Mouse (Mus musculus): ENCODE measurements around the gene Cxcl10.

Gene Cxcl10

DNA sequence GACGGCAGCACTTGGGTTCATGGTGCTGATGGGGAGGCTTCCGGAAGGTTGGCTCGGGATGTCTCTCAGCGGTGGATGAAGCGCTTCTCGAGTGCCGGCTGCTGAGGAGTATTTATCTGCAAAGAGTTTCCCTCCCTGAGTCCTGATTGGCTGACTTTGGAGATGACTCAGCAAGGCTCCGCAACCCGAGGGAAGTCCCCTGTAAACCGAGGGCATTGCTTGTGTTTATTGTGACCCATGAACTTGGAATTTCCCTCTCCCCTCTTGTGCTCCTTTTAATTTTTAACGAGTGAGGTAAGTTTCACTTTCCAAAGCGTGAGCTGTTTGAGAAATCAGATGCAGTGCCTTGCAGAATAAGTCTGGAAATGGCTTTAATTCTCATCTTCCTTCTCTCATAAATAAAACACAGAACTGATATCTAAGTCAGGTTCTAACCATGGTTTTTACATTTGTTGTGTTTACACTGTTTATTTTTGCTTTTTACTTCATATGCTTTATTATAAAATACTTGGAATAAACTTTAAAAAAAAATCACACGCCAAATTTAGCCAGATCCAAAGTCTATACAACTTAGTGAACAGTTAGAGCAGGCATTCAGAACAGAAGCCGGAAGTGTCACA, at the start of gene Cxcl10:
Gene Cxcl10, minus strand, starts transcription at position 96 of the 620 bp plus-strand sequence.
- peak; percentile 17 for DNase-seq

DNA sequence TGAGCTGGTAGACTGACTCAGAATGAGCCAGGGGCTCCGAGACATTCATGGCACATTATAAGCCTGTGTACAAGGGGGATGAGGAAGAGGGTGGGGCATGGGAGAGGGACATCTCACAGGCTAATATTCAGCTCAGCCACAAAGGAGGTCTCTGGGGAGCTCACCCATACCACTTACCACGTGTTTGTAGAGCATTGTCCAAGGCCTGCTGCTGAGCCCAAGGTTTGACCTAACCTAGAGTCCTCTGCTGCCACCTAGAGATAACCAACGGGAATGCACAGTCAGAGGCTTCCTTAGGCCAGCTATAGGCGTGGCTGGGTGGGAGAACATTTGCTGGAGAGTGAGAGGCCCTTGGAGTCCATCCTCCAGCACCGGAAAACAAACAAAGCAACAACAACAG, 49.5 kb upstream of the Cxcl10 start:
- DNase-seq, result peak; percentile 57

DNA sequence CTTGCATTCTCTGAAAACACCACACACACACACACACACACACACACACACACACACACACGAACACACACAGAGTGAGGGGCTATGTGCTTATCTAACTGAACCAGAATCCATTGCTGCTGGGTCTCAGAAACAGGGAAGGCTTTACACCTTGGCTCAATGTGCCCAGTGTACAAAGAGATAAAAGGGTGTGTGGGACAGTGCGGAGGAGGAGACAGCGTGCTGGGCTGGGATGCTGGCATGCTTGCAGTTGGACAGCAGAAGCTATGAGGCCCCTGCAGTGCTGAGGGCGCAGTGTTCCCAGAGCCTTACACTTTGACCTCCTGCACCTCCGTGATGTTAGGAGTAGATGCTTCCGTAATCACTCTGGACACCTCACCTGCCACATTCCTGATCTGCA, 47.8 kb upstream of the Cxcl10 start:
- DNase-seq, result no peak

DNA sequence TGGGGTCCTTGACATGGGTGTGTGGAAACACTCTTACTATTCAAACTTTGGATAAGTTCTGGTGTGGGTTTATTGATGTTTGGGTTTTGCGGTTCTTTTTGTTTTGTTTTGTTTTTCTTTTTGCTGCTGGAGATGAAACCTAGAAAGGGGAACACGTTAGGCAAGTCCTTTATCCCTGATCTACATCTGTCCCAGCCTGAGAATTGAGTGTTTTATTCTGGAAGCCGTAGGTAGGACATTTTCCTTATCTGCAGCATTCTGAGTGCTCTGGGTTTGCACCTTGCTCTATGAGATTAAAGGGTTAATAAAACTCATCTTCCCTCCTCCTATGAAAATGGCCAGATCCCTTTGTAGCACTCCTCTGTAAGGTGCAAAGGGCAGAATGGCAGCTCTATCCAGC, 47.1 kb upstream of the Cxcl10 start:
- DNase-seq, result no peak

DNA sequence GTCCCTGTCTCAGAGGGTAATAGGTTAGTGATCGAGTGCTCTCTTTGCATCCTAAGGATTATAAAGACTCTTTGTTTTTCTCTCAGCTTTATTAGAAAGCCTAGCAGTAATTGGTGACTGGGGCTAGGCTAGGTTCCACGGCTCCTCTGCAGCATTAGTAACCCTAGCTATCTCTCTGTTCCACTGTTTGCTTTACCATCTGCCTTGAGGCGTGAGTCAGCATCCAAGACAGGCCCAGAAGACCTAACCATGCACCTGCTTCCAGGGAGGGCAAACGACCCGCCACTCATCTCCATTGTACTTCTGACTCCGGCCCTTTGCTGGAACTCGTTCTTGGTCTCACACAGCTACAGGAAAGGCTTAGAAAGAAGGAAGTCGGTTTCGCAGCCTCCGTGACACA, 45.2 kb upstream of the Cxcl10 start:
- no peak for DNase-seq

DNA sequence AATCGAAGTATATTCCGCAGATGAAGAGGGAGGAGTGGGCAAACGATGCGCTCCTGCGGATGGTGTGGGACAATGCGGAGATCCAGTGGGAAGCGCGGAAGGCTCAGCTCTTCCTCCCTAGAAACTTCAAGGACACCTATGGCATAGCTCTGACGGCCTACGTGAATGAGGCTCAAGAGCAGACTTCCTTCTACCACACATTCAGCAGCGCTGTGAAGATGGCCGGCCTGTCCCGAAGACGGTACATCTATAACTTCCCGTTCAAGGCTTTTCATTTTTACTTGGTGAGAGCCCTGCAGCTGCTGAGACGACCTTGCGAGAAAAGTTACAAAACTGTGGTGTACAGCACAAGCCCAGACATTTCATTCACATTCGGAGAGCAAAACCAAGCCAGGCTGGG, 43.9 kb upstream of the Cxcl10 start:
- DNase-seq, result no peak

DNA sequence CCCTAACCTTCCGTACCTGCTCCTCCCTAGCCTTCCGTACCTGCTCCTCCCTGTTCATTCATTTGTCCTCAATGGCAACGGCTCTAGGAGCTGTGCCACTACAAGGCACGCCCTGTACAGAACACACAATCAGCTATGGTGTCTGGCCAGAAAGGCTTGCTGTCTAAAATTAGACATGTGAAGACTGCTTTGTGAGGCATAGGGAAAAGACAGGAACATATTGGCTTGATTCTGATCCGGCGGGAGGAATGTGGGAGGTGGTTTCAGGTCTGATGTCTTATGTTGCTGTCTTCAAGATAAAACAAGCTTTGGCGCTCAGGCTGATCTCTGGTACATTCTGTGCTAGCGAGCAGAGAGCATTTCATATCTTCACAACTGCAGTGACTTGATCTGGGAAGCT, 41.9 kb upstream of the Cxcl10 start:
- no peak for DNase-seq

DNA sequence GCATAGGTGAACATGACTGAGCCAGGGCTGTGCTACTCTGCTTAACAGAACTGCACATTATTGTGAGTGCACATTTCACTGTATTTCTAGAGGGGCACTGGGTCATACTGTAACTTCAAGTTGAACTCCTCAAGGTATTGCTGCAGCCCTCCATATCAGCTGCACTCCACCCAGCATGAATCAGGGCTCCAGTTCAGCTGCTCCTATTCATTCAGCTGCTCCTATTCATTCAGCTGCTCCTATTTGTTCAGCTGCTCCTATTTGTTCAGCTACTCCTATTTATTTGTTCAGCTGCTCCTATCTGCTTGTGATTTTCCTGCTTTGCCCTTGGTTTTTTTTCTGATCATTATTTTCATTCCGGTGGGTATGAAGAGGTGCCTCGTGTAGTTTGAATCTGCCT, 41.3 kb upstream of the Cxcl10 start:
- DNase-seq, result no peak

DNA sequence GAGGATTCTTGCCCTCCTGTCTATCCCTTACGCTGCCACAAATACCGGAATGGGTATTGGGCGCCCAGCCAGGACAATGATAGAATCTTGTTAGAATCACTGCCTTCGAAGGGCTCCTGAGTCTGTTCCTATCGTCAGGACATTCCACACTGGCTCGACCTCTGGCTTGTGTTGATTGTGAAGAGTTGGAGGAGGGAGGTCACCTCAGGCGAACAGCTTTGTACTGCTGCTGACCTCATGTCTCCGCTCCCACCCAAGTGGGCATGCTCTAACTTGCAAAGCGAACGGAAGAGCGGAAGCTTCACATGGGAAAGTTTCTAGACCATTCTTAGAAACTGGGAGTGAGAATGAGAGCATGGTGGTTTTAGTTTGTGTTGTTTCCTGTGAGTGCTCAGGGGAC, 38.7 kb upstream of the Cxcl10 start:
- DNase-seq, result no peak

DNA sequence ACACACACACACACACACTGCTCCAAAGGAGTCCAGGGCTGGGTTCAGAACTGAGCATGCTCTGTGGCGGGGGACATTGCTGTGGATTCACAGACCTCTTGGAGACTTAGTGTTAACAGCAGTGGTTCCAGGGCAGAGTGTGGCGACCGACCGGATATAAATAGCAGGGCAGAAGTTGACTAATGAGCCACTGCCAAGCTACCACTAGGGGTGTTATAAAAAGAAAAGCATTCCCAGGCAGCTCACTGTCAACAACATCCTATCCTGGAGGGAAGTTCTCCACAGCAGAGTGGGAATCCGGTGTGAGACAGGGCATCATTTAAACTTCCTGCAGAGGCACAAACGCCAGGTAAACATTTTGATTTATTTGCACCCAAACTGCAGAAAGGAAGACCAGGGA, 38.0 kb upstream of the Cxcl10 start:
- no peak for DNase-seq

DNA sequence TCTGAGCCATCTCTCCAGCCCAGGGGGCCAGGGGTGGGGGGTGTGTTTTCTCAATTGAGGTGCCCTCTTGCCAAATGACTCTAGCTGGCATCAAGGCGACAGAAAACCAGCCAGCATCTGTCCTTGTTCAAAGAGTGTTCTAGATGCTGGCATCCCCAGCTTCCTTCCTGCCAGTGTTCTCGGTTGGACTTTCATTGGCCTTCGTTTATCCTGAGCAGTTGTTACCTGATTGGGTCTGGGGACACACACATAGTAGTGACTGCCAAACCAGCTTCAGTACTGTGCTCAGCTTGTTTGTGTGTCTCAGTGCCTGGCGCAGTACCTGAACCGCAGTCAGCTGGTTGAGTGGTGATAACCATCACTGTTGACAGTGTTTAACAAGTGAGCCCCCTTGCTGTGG, 37.4 kb upstream of the Cxcl10 start:
- DNase-seq, result no peak

DNA sequence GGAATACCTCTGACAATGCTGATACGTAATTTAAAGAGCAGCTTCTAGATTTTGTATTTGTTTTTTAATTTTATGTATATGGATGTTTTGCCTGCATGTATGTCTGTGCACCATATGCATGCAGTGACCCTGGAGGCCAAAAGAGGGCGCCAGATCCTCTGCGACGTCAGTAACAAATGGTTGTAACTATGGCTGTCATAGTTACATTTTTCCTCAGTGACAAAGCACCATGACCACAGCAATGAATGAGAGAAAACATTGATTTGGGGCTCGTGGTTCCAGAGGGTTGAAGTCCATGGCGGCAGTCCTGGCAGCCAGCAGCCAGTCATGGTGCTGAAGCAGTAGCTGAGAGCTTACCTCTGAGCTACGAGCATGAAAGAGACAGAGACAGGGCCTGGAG, 36.2 kb upstream of the Cxcl10 start:
- no peak for DNase-seq

DNA sequence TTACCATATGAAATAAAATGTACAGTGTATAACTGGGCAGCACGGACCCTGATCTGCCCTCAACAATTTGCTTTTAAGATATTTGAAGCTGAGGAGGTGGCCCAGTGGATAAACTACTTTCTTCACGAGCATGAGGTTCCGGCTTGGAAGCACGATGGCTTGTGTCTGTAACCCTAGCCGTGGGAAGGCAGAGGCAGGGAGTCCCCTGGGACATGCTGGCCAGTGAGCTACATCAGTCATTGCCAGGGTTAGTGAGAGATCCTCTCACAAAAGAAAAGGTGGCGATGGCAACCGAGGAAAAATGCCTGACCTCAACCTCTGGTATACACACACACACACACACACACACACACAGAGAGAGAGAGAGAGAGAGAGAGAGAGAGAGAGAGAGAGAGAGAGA, 35.1 kb upstream of the Cxcl10 start:
- no peak for DNase-seq

DNA sequence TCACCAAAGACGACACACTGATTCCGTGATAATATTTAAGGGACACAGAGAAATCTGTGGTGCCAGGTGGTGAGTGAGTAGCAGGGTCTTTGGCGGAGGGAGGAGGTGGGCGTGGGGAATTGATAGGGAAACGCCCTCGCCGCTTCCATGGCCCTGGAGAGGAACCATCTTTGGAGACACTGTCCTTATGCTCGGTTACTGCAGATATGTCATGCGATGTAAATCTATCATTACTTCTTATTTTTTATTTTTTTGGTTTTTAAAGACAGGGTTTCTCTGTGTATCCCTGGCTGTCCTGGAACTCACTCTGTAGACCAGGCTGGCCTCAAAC, 33.6 kb upstream of the Cxcl10 start:
- no peak for DNase-seq

DNA sequence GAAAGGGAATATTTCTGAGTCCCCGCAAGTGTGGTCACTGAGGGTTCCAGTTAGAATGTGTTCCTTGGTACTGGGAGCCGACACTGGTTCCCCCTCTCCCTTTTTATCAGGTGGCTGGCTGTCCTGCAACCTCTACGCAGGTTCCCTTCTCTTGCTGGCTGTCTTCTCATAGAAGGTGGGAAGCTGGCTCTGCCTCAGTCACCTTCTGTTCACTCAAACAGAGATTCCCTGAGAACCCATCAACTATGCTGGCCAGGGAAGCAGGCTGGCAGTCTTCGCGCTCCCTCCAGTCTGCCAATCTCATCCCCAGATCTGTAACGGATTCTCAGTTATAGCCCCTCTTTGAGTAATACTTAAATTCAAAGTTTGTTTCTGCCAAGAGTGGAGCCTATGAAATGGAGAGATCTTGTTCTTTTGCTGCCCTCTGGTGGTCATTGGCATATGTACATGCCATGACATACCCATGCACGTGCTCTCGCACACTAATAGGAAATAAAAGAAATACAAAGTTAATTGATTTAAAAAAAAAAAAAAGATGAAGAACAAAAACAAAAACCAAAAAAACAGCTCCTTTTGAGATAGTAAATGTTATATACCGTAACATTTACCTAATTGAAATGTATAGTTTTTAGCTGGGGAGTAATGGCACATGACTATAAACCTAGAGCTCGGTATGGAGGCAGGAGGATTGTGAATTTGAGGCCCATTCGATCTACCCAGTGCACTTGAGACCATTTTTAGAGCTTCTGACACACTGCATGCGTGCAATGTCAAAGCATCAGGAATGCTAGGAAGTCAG, 33.1 kb upstream of the Cxcl10 start:
- DNase-seq, result peak; percentile 77

DNA sequence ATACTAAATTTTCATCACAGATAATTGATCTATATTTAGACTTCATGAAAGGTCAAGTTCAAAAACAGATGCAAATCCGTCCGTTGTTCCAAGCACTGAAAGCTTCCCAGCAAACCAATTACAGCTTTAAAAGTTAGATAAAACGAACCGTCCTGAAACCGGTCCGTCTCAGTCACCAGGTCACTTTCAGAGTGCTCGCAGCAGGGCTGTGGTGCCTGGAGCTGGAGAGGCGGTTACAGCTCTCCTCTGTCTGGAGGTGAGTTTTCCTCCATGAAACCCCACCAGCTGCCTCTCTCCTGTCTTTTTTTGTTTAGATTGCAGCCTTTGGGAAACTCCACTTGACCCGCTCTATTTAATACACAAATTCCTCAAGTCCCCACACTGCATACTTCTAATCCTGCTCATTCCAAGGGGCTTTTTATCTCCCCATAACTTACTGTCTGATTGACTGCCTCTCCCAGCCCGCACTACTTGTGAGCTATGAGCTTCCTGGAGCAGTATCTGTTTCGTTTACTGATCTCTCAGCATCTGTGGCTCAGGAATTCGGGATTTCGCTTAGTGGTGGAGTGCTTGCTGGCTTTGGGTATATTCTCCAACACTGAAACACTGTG, 28.2 kb upstream of the Cxcl10 start:
- DNase-seq, result no peak

DNA sequence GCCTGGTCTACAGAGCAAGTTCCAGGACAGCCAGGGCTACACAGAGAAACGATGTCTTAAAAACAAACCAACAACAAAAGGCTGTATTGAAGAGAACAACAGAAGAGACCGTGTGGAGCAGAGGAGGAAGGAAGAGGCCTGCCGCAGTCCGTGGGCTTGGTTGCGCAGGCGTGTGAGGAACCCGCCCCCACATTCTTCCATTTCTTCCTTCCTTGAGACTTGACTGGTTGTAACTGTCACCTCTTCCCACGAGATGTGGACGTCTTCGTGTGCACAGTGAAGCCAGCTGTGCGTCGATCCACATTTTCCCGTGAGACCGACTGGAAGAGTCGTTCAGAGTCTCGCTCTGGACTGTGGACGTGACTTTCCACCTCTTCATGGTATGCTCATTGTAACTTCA, 26.7 kb upstream of the Cxcl10 start:
- no peak for DNase-seq

DNA sequence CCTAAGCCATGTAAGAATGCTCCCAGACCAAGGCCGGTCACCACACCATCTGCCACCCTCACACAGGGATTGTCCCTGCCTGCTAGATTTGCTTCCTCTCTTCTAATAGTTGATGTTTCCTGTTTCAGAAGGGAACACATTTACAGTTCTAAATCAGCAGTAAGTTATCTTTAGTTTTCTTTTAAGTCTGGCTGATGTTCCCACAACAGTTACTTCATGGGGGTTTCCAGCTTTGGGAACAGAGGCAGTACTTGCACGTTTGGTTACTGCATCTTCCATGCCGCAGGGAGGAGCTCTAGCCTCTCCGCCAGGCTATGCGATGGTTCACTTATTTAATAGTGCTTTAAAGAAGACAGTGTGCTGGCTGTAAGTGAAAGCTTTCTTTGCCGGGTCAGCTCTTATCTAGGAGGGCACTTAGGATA, 26.0 kb upstream of the Cxcl10 start:
- peak; percentile 43 for DNase-seq

DNA sequence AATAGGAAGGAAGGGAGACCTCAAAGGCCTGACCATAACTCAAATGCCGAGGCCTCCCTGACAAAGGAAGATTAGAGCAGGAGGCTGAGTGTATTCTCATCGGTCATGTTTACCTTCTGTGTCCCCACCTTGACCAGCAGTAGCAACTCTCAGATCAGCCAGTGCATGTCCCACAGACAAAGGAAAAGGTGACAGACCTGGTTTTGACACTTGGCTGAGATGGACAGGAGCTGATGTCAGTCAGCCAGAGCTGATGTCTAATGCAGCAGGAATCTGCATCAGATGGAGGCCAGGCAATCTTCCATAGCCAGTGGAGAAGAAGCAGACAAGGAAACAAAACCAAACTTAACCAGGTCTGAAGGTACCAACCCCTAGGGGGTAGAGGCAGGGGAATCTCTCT, 23.9 kb upstream of the Cxcl10 start:
- DNase-seq, result no peak

DNA sequence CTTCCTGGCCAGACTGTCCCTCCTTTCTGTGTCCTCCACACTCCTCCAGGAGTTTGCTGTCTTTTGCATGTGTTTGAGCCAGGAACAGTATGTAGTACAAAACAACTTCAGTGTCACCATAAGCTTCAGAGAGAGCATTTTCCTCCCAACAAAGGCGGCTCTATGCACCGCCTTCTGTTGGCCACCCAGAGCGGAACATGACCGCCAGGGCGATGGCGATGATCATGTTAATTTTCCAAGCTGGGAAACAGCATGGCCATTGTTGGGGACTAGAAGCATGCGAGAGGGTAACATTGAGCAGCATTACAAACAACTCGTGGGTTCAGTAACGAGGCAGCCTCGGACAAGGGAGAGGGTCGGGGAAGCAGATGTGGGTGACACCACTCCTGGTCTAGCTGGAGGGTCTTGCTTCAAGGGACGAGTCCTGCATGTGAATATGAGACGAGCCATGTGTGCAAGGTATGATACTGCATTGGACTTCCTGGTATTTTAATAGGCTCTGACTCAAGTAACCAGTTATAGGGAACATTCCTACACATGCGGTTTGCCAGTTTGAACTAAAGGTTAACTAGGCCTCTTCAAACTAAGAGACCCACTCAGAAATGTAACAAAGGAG, 22.8 kb upstream of the Cxcl10 start:
- DNase-seq, result no peak

DNA sequence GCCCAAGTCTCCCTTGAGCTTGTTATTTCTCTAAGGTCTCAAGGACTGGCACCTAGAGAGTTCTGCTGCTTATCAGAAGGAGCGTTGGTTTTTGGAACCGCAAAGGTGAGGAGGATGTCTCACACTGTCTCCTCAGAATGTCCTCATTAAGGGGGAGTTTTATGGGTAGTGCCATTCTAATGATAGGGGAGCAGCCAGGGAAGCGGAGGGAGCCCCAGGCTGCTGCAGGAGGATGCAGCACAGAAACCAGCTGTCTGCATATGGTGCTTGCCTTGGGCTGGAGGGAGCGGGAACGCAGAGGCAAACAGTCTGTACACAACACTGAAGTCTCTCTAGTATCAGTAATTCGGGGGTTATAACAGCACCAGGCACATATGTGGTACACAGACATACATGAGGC, 22.2 kb upstream of the Cxcl10 start:
- no peak for DNase-seq

DNA sequence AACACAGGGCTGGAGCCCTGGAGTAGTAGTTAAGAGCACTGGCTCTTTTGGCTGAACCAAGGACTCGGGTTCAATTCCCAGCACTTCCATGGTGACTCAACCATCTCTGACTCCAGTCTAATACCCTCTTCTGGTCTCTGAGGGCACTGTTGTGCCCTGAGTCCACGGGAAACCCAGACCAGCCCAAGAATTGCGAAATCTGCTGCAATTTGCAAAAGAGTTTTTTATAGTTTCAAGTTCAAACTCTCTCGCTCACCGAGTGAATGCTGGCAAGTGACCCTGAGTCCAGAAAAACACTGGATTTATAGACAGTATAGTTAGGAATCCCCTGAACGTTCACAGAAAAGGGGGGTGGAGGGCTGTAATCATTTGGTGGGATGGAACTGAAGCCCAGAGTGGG, 21.7 kb upstream of the Cxcl10 start:
- DNase-seq, result no peak

DNA sequence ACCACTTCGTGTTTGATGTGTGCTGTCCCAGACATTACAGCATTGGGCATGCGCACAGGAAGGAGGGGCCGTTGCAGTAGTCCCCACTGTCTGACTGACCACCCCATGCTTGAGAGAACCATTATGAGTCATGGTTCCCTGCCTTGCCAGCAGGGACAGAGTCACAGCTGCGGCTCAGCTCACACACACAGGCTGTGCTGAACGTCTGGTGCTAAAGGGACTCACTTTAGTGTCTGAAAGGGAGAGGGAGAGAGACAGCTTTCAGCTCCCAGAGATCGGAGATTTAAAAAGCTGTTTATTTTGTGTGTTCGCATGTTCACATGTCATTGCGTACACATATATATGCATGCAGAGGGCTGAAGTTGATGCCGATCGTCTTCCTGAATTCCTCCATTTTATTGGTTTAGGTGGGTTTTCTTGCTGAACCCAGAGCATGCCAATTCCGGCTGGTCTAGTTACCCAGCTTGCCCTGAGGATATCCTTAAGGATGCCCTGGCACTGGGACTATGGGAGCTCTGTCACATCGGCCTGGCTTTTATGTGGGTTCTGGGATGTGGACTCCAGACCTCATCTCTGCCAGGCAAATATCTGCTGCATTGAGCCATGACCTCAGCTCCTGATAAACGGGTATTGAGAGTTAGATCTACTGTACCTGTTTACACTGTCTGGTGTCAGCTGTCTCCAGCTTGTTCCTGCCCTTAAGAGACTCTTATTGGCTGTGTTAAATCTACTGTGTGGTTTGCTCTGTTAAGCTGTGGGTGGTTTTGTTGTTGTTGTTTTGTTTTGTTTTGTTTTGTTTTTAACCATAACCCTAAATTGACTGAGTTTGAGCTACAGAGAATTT, 20.7 kb upstream of the Cxcl10 start:
- peak; percentile 68 for DNase-seq
